Mouse (Mus musculus): ENCODE measurements at regions not wholly inside any gene's neighbourhood (a gene's known extent, or its start where the extent isn't known, plus 50 kb on each side); places are given as distances from the start of the nearest gene placed in this dataset.

- TF ChIP-seq GATA1 (IDR thresholded peaks at IDR 0.05; ENCODE audit: low read length) (no peak), TAL1 (IDR thresholded peaks at IDR 0.05; ENCODE audit: low read length) (no peak)
These were observed 61.5 kb upstream of the Prdm1 start for GRCm38 (mm10) chr10:44589842-44590241.
